Mouse (Mus musculus): ENCODE measurements around the gene Amh. TPM values are rescaled to one million over a fixed set of nuclear protein-coding genes. Genes with fewer than 3 reads are reported as not detected.

The Amh gene
- polyA plus RNA-seq, 1 experiment from 2014 or later, result not detected

DNA sequence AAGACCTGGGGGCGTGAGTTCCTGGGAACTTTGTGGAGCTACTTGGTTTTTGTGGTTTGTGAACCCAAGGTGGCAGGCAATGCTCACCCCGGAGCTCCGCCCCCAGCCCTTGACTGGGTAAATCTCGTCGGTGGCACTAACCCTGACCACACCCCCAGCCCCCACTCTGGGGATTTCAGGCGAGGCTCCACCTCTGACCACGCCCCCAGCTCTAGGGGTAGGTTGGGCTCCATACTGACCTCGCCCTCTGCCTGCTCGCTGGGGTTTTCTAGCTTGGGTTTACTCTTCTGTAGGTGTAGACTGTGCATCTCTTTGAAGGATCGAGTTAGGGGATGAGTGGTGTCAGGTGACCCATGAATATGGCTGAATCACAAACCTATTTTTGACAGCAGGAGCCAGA lies 43.5 kb downstream of the Amh start:
- Histone ChIP-seq H3K4me3 (no peak overlapping the region), H3K9me3 (no peaks in the 10 kb centered on the region), H3K36me3 (peaks cover 25% of the 10 kb centered on the region), H3K9ac (no peak overlapping the region), H3K27ac (no peak overlapping the region), H3K27me3 (peaks cover 28% of the 10 kb centered on the region), H3K4me1 (peaks cover 19% of the 10 kb centered on the region), H3K4me2 (no peak overlapping the region)
- WGBS, result 9% methylated on average over 10 of the region's 10 CpGs
- no peak for ATAC-seq (ENCODE audit: insufficient number of reproducible peaks, insufficient read depth, low FRiP score, low TSS enrichment, low read depth)

DNA sequence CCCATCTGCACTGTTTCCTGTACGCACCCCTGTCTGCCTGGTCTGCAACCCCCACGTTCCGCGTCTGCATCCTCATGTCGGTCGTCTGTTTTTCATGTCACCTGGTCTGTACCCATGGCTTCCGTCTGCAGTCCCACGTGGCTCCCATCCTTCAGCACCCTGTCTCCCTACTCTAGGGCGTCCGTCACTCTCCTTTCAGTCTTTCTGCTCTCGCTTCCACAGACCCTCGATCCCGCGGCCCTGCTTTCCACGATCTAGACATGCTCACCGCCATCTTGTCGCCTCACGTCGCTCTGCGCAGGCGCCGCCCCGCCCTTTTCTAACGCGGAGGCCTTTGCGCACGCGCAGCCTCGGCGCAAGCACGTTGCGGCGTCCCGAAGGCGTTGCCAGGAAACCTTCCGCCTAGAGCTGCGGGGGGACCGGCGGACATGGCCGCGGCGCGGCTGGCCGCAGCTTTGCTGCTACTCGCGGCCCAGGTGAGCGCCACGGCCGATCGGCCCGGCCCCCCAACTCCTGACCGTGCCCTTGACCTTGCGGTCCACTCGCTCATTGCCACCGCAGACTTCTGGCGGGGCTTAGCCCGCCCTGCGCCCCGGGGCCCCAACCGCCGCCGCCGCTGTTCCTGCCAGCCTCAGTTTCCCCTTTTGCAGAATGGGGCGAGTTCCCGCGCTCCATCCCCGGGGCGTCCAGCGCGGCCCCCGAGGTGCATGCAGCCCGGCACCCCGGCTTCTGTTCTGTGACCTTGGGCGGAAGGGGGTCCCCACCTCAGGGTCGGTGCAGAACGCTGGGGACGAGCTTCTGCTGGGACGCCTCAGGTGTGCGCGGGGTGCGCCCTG lies 50.1 kb downstream of the Amh start, which contains the start of the genes Lsm7 and Sppl2b:
TSS of gene Lsm7 (minus strand) at position 297 of the 836 bp plus-strand sequence.
TSS of gene Sppl2b (plus strand) at position 363 of the 836 bp plus-strand sequence.
- Histone ChIP-seq H3K9me3 (no peaks in the 10 kb centered on the region), H3K36me3 (peaks cover 26% of the 10 kb centered on the region), H3K9ac (peak within 1 kb of the TSS; percentile 92), H3K4me1 (peaks cover 40% of the 10 kb centered on the region), H3K27ac (peak within 1 kb of the TSS; percentile 80), H3K27me3 (no peaks in the 10 kb centered on the region), H3K4me3 (peak within 1 kb of the TSS; percentile 93), H3K4me2 (peak within 1 kb of the TSS; percentile 96)
- under 1% methylated on average over 81 of the region's 81 CpGs for WGBS
- ATAC-seq (ENCODE audit: insufficient number of reproducible peaks, insufficient read depth, low FRiP score, low TSS enrichment, low read depth), result peak; percentile 56; the same call in 1 of the 2 replicates

DNA sequence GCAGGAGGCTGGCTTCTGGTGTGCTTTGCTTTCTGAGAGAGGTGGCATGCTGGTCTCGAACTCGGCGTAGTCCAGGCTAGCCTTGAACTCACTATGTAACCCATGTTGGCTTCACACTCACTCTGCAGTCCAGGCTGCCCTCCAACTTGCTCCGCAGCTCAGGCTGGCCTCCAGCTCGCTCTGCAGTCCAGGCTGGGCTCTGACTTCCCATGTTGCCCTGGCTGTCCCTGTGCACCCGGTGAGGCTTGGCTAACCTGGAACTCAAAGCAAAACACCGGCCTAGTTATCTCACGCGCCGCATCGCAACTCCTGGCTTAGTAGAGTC lies 50.7 kb downstream of the Amh start:
- Histone ChIP-seq H3K27ac (peak overlapping the region; percentile 33; the same call in 1 of the 2 replicates), H3K9me3 (no peaks in the 10 kb centered on the region), H3K4me1 (peaks cover 40% of the 10 kb centered on the region), H3K27me3 (no peaks in the 10 kb centered on the region), H3K4me2 (peak overlapping the region; percentile 96), H3K4me3 (peak overlapping the region; percentile 93), H3K36me3 (peaks cover 26% of the 10 kb centered on the region), H3K9ac (peak overlapping the region; percentile 92)
- no peak for ATAC-seq (ENCODE audit: insufficient number of reproducible peaks, insufficient read depth, low FRiP score, low TSS enrichment, low read depth)
- 17% methylated on average over 11 of the region's 11 CpGs for WGBS

DNA sequence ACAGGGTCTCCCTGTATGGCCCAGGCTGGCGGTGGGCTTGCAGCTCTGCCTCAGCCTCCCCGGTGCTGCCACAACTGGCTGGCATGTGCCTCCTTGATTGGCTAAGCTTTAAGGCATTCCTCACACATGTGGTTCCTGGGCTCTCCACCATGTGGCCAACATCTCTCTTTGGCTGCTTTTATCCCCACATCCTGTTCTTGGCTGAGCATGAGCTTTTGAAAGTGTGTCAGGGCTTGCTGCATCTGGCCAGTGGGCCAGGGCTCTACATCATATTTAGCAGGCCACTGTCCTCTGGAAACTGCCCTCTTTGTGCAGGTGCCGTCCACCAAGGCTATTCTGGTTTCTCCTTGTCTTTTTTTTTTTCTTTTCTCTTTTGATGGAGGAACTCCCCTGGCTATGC lies 51.2 kb downstream of the Amh start:
- peak overlapping the region; percentile 96 for H3K4me2 ChIP-seq
- ATAC-seq (ENCODE audit: insufficient number of reproducible peaks, insufficient read depth, low FRiP score, low TSS enrichment, low read depth), result no peak
- peaks cover 24% of the 10 kb centered on the region for H3K36me3 ChIP-seq
- H3K9ac ChIP-seq, result peak overlapping the region; percentile 92
- no peaks in the 10 kb centered on the region for H3K9me3 ChIP-seq
- peak overlapping the region; percentile 93 for H3K4me3 ChIP-seq
- peaks cover 40% of the 10 kb centered on the region for H3K4me1 ChIP-seq
- WGBS, result 47% methylated on average over 3 of the region's 3 CpGs
- H3K27me3 ChIP-seq, result no peaks in the 10 kb centered on the region
- peak overlapping the region; percentile 33; the same call in 1 of the 2 replicates for H3K27ac ChIP-seq

DNA sequence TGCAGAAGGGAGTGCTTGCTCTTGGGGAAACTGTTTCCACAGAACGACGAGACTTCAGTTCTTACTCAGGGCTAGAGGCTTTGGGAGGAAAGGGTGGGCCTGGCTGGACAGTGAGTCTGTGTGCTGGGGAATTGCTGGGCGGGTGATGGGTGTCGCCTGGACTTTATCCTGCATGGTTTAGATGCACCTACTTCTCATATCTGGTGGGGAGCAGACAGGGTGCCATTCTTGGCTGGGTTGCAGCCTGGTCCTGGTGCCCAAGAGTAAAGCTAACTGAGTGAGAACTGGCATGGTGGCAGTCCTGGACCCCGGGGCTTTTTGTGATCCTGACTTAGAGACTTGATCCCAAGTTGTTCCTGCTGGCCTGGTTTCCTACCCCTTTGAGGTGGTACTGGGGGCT lies 51.9 kb downstream of the Amh start:
- ATAC-seq (ENCODE audit: insufficient number of reproducible peaks, insufficient read depth, low FRiP score, low TSS enrichment, low read depth), result no peak
- Histone ChIP-seq H3K4me1 (peaks cover 40% of the 10 kb centered on the region), H3K9me3 (no peaks in the 10 kb centered on the region), H3K4me3 (no peak overlapping the region), H3K36me3 (peaks cover 24% of the 10 kb centered on the region), H3K4me2 (peak overlapping the region; percentile 96; the same call in 1 of the 2 replicates), H3K27me3 (no peaks in the 10 kb centered on the region), H3K27ac (peak overlapping the region; percentile 60; the same call in 1 of the 2 replicates), H3K9ac (peak overlapping the region; percentile 92)
- 66% methylated on average over 5 of the region's 5 CpGs for WGBS

MicroRNAs within 50 kb of the gene (microRNA counts, 519-probe panel; counts per million panel counts)
- 236 counts per million, percentile 44 among the panel's probes with 10 or more counts for microRNA mmu-miR-1982

Small RNA genes within 50 kb of the gene (microRNA-seq; reads per million reads assigned to microRNA genes)
- 3.1 reads per million, percentile 11 among the genes with 10 or more reads in this experiment for gene Mir1982

Other genes with a start within 250 kb of the Amh start
- gene Rexo1, start 243.7 kb upstream of the Amh start, polyA plus RNA-seq (2015; fragmentation: Nextera tagmentation; extraction: Ambion mirVana), result 25.9 and 31.3 TPM in 2 replicates
- gene Klf16, start 227.9 kb upstream of the Amh start, polyA plus RNA-seq (2015; fragmentation: Nextera tagmentation; extraction: Ambion mirVana), result 9.5 and 12.0 TPM in 2 replicates
- gene Abhd17a, start 214.9 kb upstream of the Amh start, polyA plus RNA-seq (2015; fragmentation: Nextera tagmentation; extraction: Ambion mirVana), result 84.6 and 85.3 TPM in 2 replicates
- gene Scamp4, start 202.4 kb upstream of the Amh start, polyA plus RNA-seq (2015; fragmentation: Nextera tagmentation; extraction: Ambion mirVana), result 79.6 and 95.1 TPM in 2 replicates
- 5.9 and 9.1 TPM in 2 replicates for gene Adat3, start 202.4 kb upstream of the Amh start, polyA plus RNA-seq (2015; fragmentation: Nextera tagmentation; extraction: Ambion mirVana)
- gene Gm49322, start 199.2 kb upstream of the Amh start, polyA plus RNA-seq (2015; fragmentation: Nextera tagmentation; extraction: Ambion mirVana), result 4.3 and 4.6 TPM in 2 replicates
- 131 and 169 TPM in 2 replicates for gene Csnk1g2, start 182.4 kb upstream of the Amh start, polyA plus RNA-seq (2015; fragmentation: Nextera tagmentation; extraction: Ambion mirVana)
- 76.8 and 82.4 TPM in 2 replicates for gene Btbd2, start 148.2 kb upstream of the Amh start, polyA plus RNA-seq (2015; fragmentation: Nextera tagmentation; extraction: Ambion mirVana)
- 78.3 and 86.3 TPM in 2 replicates for gene Mknk2, start 127.1 kb upstream of the Amh start, polyA plus RNA-seq (2015; fragmentation: Nextera tagmentation; extraction: Ambion mirVana)
- gene Mob3a, start 103.3 kb upstream of the Amh start, polyA plus RNA-seq (2015; fragmentation: Nextera tagmentation; extraction: Ambion mirVana), result 45.8 and 46.3 TPM in 2 replicates
- 24.0 and 29.2 TPM in 2 replicates for gene Izumo4, start 103.1 kb upstream of the Amh start, polyA plus RNA-seq (2015; fragmentation: Nextera tagmentation; extraction: Ambion mirVana)
- 73.3 and 73.5 TPM in 2 replicates for gene Ap3d1, start 63.0 kb upstream of the Amh start, polyA plus RNA-seq (2015; fragmentation: Nextera tagmentation; extraction: Ambion mirVana)
- gene Dot1l, start 50.0 kb upstream of the Amh start, polyA plus RNA-seq (2015; fragmentation: Nextera tagmentation; extraction: Ambion mirVana), result 17.9 and 18.5 TPM in 2 replicates
- gene Sf3a2, start 7.0 kb upstream of the Amh start, polyA plus RNA-seq (2015; fragmentation: Nextera tagmentation; extraction: Ambion mirVana), result 75.6 and 78.9 TPM in 2 replicates
- gene Plekhj1, start 6.6 kb upstream of the Amh start, polyA plus RNA-seq (2015; fragmentation: Nextera tagmentation; extraction: Ambion mirVana), result 118 and 125 TPM in 2 replicates
- gene Jsrp1, start 8.3 kb downstream of the Amh start, polyA plus RNA-seq (2015; fragmentation: Nextera tagmentation; extraction: Ambion mirVana), result 0.76 and 2.2 TPM in 2 replicates
- 1,868 and 1,916 TPM in 2 replicates for gene Oaz1, start 21.4 kb downstream of the Amh start, polyA plus RNA-seq (2015; fragmentation: Nextera tagmentation; extraction: Ambion mirVana)
- 1.9 and 2.0 TPM in 2 replicates for gene Lingo3, start 38.8 kb downstream of the Amh start, polyA plus RNA-seq (2015; fragmentation: Nextera tagmentation; extraction: Ambion mirVana)
- gene Lsm7, start 50.0 kb downstream of the Amh start, polyA plus RNA-seq (2015; fragmentation: Nextera tagmentation; extraction: Ambion mirVana), result 313 and 339 TPM in 2 replicates
- gene Sppl2b, start 50.0 kb downstream of the Amh start, polyA plus RNA-seq (2015; fragmentation: Nextera tagmentation; extraction: Ambion mirVana), result 49.3 and 54.5 TPM in 2 replicates
- gene Tmprss9, start 66.6 kb downstream of the Amh start, polyA plus RNA-seq (2015; fragmentation: Nextera tagmentation; extraction: Ambion mirVana), result not detected in 2 replicates
- 317 and 358 TPM in 2 replicates for gene Timm13, start 95.7 kb downstream of the Amh start, polyA plus RNA-seq (2015; fragmentation: Nextera tagmentation; extraction: Ambion mirVana)
- 51.5 and 63.4 TPM in 2 replicates for gene Lmnb2, start 113.0 kb downstream of the Amh start, polyA plus RNA-seq (2015; fragmentation: Nextera tagmentation; extraction: Ambion mirVana)
- 29.0 and 29.9 TPM in 2 replicates for gene Gadd45b, start 124.8 kb downstream of the Amh start, polyA plus RNA-seq (2015; fragmentation: Nextera tagmentation; extraction: Ambion mirVana)
- 11.3 and 13.1 TPM in 2 replicates for gene Gng7, start 209.7 kb downstream of the Amh start, polyA plus RNA-seq (2015; fragmentation: Nextera tagmentation; extraction: Ambion mirVana)
- 0.80 and 1.0 TPM in 2 replicates for gene Diras1, start 220.4 kb downstream of the Amh start, polyA plus RNA-seq (2015; fragmentation: Nextera tagmentation; extraction: Ambion mirVana)
- 22.6 and 22.7 TPM in 2 replicates for gene Slc39a3, start 232.2 kb downstream of the Amh start, polyA plus RNA-seq (2015; fragmentation: Nextera tagmentation; extraction: Ambion mirVana)